Mouse (Mus musculus) heart, embryonic 16.5 days (tissue): ENCODE data around the gene Rnasek. TPM values are rescaled to one million over a fixed set of nuclear protein-coding genes. Genes with fewer than 3 reads are reported as not detected.

Experiments used
- ATAC-seq: fragments of 200-750 bp; cut with Nextera tagmentation; replicated peaks from 2 replicates; pipeline ENCODE4 v1.8.0; 2017; ENCODE audit warnings: moderate number of reproducible peaks; ENCODE audit not compliant: insufficient read depth, low FRiP score; ENCODE audit errors: extremely low read depth
- H3K27ac ChIP-seq: fragments of 300-500 bp; sonication (generic); 2 replicates; pipeline ENCODE4 v1.5.1; 2014; ENCODE audit warnings: mild to moderate bottlenecking, low read length, control low read depth, moderate library complexity
- H3K27me3 ChIP-seq: fragments of 300-500 bp; sonication (generic); 2 replicates; pipeline ENCODE4 v1.6.1; 2014; ENCODE audit warnings: low read length, mixed read lengths; ENCODE audit not compliant: control insufficient read depth, insufficient read depth
- H3K36me3 ChIP-seq: fragments of 300-500 bp; sonication (generic); 2 replicates; pipeline ENCODE4 v1.6.1; 2014; ENCODE audit not compliant: control insufficient read depth, insufficient read depth
- H3K4me1 ChIP-seq: fragments of 300-500 bp; sonication (generic); 2 replicates; pipeline ENCODE4 v1.6.1; 2014; ENCODE audit warnings: low read length, mixed read lengths; ENCODE audit not compliant: control insufficient read depth, insufficient read depth
- H3K4me2 ChIP-seq: fragments of 300-500 bp; sonication (generic); 2 replicates; pipeline ENCODE4 v1.6.1; 2014; ENCODE audit warnings: low read depth, mild to moderate bottlenecking, control low read depth, low read length
- H3K4me3 ChIP-seq: fragments of 300-500 bp; sonication (generic); 2 replicates; pipeline ENCODE4 v1.5.1; 2014; ENCODE audit warnings: mild to moderate bottlenecking, control low read depth, low read length
- H3K9ac ChIP-seq: fragments of 300-500 bp; sonication (generic); 2 replicates; pipeline ENCODE4 v1.6.1; 2014; ENCODE audit warnings: low read length, control low read depth
- H3K9me3 ChIP-seq: fragments of 300-500 bp; sonication (generic); replicated peaks from 2 replicates; pipeline ENCODE4 v1.6.1; 2016; ENCODE audit warnings: low read length; ENCODE audit not compliant: control insufficient read depth
- WGBS: fragments of 180-500 bp; shearing (Covaris S2); extraction: QIAGEN DNeasy Blood & Tissue Kit; methylation state at CpG from one replicate; pipeline ENCODE4 v1.1.7; 2014; 5-methylcytosine and 5-hydroxymethylcytosine counted together
- polyA plus RNA-seq: library from polyadenylated mRNA; unstranded; fragments of >200 nt; fragmentation: Nextera tagmentation; extraction: Ambion mirVana; gene quantifications from 2 replicates; pipeline ENCODE4 v1.2.1, GENCODE M21; 2015

Gene Rnasek
- polyA plus RNA-seq, 1 experiment from 2014 or later, result 218 TPM

GRCm38 (mm10) chr11:70242591-70242990 lies 2.9 kb upstream of the Rnasek start:
- Histone ChIP-seq H3K27me3 (peaks cover 5% of the 10 kb centered on the region; the same call in 1 of the 2 replicates), H3K9me3 (no peaks in the 10 kb centered on the region), H3K27ac (no peak overlapping the region), H3K4me3 (no peak overlapping the region), H3K4me2 (no peak overlapping the region), H3K9ac (no peak overlapping the region), H3K36me3 (no peaks in the 10 kb centered on the region), H3K4me1 (peaks cover 15% of the 10 kb centered on the region)
- 63% methylated on average over 11 of the region's 11 CpGs for WGBS
- no peak for ATAC-seq

DNA sequence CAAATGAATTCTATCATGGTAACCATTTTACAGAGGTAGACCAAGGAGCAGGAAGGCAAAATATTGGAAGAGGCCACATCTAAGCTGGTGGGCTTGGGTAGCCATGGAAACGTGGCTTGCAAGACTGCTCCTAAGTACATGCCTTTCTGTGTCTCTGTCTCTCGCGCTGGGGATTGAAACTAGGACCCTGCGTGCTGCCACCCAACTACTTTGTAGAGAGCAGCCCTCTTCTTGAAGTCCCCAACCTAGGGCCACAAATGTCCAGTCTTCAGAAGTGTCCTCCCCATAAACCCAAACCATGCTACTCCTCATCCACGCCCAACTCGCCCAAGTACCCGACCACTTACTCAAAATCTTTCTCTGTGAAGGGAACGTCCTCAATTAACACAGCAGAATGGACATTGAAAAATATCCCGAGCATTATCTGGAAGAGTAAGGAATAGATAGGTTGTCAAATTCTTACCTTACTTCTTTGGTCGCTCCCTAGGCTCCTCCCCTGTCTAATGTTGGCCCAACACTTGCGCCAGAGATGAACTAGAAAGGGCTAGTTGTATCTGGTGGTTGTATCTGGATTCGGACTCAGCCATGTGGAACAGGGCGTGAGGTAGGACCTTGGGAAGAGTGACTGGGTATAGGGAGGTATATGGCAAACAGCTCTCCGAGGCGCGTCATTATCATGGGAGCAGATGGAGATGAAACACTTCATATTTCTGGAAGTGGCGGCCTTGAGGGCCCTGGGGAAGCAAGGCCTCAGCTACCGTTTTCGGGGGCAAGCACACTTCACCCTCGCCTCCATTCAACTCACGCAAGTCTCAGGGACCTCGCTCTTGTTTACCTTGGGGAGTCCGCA lies 826 bp downstream of the Rnasek start:
- Histone ChIP-seq H3K4me2 (peak overlapping the region; percentile 95), H3K4me1 (peaks cover 26% of the 10 kb centered on the region), H3K9ac (peak overlapping the region; percentile 94), H3K27me3 (no peaks in the 10 kb centered on the region; the same call in 1 of the 2 replicates), H3K27ac (peak overlapping the region; percentile 95), H3K9me3 (no peaks in the 10 kb centered on the region), H3K4me3 (peak overlapping the region; percentile 98), H3K36me3 (peaks cover 10% of the 10 kb centered on the region; the same call in 1 of the 2 replicates)
- ATAC-seq, result no peak
- WGBS, result 10% methylated on average over 23 of the region's 23 CpGs

DNA sequence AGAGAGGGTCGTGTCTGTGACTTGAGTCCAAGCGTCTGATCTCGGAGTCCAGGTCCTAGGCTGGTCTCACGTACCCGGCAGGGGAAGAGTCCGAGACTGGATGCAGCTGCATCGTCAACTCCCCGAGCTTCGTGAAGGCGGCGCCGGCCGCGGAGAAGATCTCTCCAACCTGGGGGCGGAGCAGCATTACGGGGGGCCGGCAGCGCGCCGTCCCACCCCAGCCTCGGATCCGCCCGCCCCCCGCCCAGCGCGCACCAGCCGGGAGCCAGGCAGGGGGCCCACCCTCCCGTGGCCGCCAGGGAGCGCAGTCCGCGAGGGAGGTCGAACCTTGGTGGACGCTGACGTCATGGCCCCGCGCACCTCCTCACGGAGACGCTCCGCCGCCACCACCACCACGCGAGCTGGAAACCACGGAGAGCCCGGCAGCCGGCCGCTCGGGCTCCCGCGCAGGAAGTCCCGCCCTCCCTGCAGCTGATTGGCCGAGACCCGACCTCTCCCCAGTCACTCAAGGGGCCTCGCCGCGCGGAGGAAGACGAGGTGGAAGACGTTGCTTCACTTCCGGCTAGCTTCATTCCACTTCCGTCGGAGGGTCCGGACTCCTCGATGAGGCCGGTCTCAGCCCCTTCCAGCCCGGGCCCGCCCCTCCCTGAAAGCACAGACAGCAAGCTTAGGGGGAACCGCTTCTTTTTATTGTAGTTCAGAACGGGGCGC lies 2.0 kb downstream of the Rnasek start, which contains the start of gene 0610010K14Rik:
TSS of gene 0610010K14Rik (minus strand) at position 458 of the 711 bp plus-strand sequence.
- H3K4me2 ChIP-seq, result peak within 1 kb of the TSS; percentile 95
- peaks cover 10% of the 10 kb centered on the region; the same call in 1 of the 2 replicates for H3K36me3 ChIP-seq
- peak within 1 kb of the TSS; percentile 98 for H3K4me3 ChIP-seq
- H3K27ac ChIP-seq, result peak within 1 kb of the TSS; percentile 95
- H3K4me1 ChIP-seq, result peaks cover 26% of the 10 kb centered on the region
- no peaks in the 10 kb centered on the region for H3K9me3 ChIP-seq
- peak; percentile 94 for ATAC-seq
- whole genome bisulfite sequencing, result under 1% methylated on average over 70 of the region's 70 CpGs
- no peaks in the 10 kb centered on the region for H3K27me3 ChIP-seq
- peak within 1 kb of the TSS; percentile 94 for H3K9ac ChIP-seq

DNA sequence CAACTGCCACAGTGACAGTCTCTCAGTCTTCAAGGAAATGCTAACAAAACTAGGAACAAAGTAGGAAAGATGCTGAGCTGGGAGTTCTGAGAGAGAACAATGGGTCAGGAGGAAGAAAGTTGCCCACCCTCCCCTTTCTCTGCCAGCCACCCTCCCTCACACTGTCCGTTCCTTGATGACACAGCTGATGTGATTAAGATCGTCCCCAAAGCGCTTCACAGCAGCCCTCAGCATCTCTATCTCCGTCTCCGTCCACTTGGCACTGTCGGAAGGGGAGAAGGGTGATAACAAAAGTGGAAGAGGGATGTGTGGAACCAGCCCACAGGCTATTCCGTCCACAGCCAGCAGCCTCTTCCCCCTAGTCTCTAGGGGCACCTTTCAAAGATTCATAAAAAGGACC lies 2.9 kb downstream of the Rnasek start:
- H3K36me3 ChIP-seq, result peaks cover 10% of the 10 kb centered on the region; the same call in 1 of the 2 replicates
- ATAC-seq, result no peak
- H3K27me3 ChIP-seq, result no peaks in the 10 kb centered on the region
- peak overlapping the region; percentile 95 for H3K27ac ChIP-seq
- peak overlapping the region; percentile 95 for H3K4me2 ChIP-seq
- H3K4me3 ChIP-seq, result peak overlapping the region; percentile 98
- 16% methylated on average over 7 of the region's 7 CpGs for WGBS
- H3K9me3 ChIP-seq, result no peaks in the 10 kb centered on the region
- H3K4me1 ChIP-seq, result peaks cover 29% of the 10 kb centered on the region
- H3K9ac ChIP-seq, result peak overlapping the region; percentile 94

- H3K27me3 ChIP-seq, result no peaks in the 10 kb centered on the region
- peaks cover 25% of the 10 kb centered on the region for H3K4me1 ChIP-seq
- no peak overlapping the region for H3K4me2 ChIP-seq
- H3K9me3 ChIP-seq, result no peaks in the 10 kb centered on the region
- WGBS, result 87% methylated on average over 12 of the region's 12 CpGs
- peaks cover 10% of the 10 kb centered on the region; the same call in 1 of the 2 replicates for H3K36me3 ChIP-seq
- H3K4me3 ChIP-seq, result no peak overlapping the region
- no peak overlapping the region for H3K27ac ChIP-seq
- ATAC-seq, result no peak
- no peak overlapping the region for H3K9ac ChIP-seq
These were observed 4.3 kb downstream of the Rnasek start for GRCm38 (mm10) chr11:70235254-70235900.

DNA sequence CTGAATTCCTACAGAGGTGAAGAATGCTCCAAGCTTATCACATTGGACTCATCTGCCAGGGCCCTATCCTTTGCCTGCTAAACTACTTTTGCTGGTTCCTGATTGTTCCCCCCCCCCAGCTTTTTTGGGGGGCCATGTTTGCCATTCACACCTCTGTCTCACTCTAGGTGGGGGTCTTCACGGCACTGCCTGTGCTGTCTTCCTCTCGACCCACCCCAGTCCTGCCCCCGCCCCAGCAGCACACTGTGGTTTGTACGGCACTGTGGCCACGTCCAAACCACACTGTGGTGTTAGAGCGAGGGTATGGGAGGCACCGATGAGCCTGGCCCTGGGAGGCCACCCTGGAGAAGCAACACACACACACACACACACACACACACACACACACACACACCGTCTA lies 5.1 kb downstream of the Rnasek start:
- Histone ChIP-seq H3K36me3 (peaks cover 10% of the 10 kb centered on the region; the same call in 1 of the 2 replicates), H3K9ac (no peak overlapping the region), H3K27me3 (peaks cover 5% of the 10 kb centered on the region), H3K9me3 (no peaks in the 10 kb centered on the region), H3K27ac (no peak overlapping the region), H3K4me3 (no peak overlapping the region), H3K4me1 (peaks cover 25% of the 10 kb centered on the region), H3K4me2 (no peak overlapping the region)
- ATAC-seq, result no peak
- WGBS, result 80% methylated on average over 8 of the region's 8 CpGs

DNA sequence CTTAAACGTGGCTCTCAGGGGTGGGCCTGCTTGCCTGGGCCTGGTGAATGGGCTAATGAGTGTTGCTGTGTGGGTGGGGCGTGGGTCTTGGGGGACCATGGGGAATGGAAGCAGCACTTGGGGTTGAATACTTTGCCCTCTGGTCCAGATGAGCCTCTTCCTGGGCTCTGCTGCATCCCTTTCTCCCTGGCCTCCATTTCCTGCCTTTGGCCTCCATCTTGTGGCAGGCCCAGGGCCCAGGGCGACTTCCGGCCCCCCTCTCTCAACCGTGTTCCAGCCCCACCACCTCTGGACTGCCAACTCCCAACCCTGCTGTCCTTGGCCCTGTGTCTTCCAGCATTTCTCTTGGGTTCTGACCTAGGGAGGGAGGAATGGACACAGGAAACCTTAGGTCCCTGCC lies 5.6 kb downstream of the Rnasek start:
- H3K4me3 ChIP-seq, result no peak overlapping the region
- peaks cover 10% of the 10 kb centered on the region; the same call in 1 of the 2 replicates for H3K36me3 ChIP-seq
- H3K27me3 ChIP-seq, result peaks cover 9% of the 10 kb centered on the region
- no peaks in the 10 kb centered on the region for H3K9me3 ChIP-seq
- H3K9ac ChIP-seq, result no peak overlapping the region
- peaks cover 27% of the 10 kb centered on the region for H3K4me1 ChIP-seq
- 62% methylated on average over 5 of the region's 5 CpGs for WGBS
- no peak for ATAC-seq
- no peak overlapping the region for H3K27ac ChIP-seq
- peak overlapping the region; percentile 10; the same call in 1 of the 2 replicates for H3K4me2 ChIP-seq

GRCm38 (mm10) chr11:70233016-70233415 lies 6.6 kb downstream of the Rnasek start:
- Histone ChIP-seq H3K4me2 (peak overlapping the region; percentile 72), H3K4me3 (peak overlapping the region; percentile 56), H3K9me3 (no peaks in the 10 kb centered on the region), H3K4me1 (peaks cover 19% of the 10 kb centered on the region), H3K27me3 (peaks cover 18% of the 10 kb centered on the region), H3K9ac (peak overlapping the region; percentile 74), H3K36me3 (peaks cover 10% of the 10 kb centered on the region; the same call in 1 of the 2 replicates), H3K27ac (no peak overlapping the region)
- ATAC-seq, result no peak
- 28% methylated on average over 8 of the region's 8 CpGs for WGBS
